Mouse (Mus musculus) midbrain, embryonic 15.5 days (tissue): Measurements from ENCODE around the gene Olfr138. TPM values are rescaled to one million over a fixed set of nuclear protein-coding genes. Genes with fewer than 3 reads are reported as not detected.

ENCODE experiments used
- ATAC-seq: fragments of 200-750 bp; cut with Nextera tagmentation; replicated peaks from 2 replicates; pipeline ENCODE4 v1.8.0; 2017; ENCODE audit warnings: moderate TSS enrichment
- H3K27ac ChIP-seq: fragments of 300-500 bp; sonication (generic); 2 replicates; pipeline ENCODE4 v1.5.1; 2015; ENCODE audit warnings: mild to moderate bottlenecking, inconsistent platforms
- H3K27me3 ChIP-seq: fragments of 300-500 bp; sonication (generic); replicated peaks from 2 replicates; pipeline ENCODE4 v1.6.1; 2015; ENCODE audit warnings: inconsistent platforms
- H3K36me3 ChIP-seq: fragments of 300-500 bp; sonication (generic); replicated peaks from 2 replicates; pipeline ENCODE4 v1.6.1; 2015; ENCODE audit warnings: inconsistent platforms
- H3K4me1 ChIP-seq: fragments of 300-500 bp; sonication (generic); 2 replicates; pipeline ENCODE4 v1.6.1; 2015; ENCODE audit warnings: inconsistent platforms
- H3K4me2 ChIP-seq: fragments of 300-500 bp; sonication (generic); 2 replicates; pipeline ENCODE4 v1.6.1; 2015; ENCODE audit warnings: inconsistent platforms, mild to moderate bottlenecking, moderate library complexity
- H3K4me3 ChIP-seq: fragments of 300-500 bp; sonication (generic); 2 replicates; pipeline ENCODE4 v1.5.1; 2015; ENCODE audit warnings: mild to moderate bottlenecking, inconsistent platforms
- H3K9ac ChIP-seq: fragments of 300-500 bp; sonication (generic); 2 replicates; pipeline ENCODE4 v1.6.1; 2015; ENCODE audit warnings: mild to moderate bottlenecking, inconsistent platforms
- H3K9me3 ChIP-seq: fragments of 300-500 bp; sonication (generic); 2 replicates; pipeline ENCODE4 v1.6.1; 2016; ENCODE audit warnings: inconsistent platforms
- WGBS: fragments of 180-500 bp; shearing (Covaris S2); methylation state at CpG from one replicate; pipeline ENCODE4 v1.1.7; 2015; ENCODE audit warnings: mixed read lengths; 5-methylcytosine and 5-hydroxymethylcytosine counted together
- polyA plus RNA-seq: library from polyadenylated mRNA; unstranded; fragments of >200 nt; fragmentation: Nextera tagmentation; extraction: Ambion mirVana; gene quantifications from 2 replicates; pipeline ENCODE4 v1.2.1, GENCODE M21; 2015

The Olfr138 gene
- not detected in 2 replicates for polyA plus RNA-seq

DNA sequence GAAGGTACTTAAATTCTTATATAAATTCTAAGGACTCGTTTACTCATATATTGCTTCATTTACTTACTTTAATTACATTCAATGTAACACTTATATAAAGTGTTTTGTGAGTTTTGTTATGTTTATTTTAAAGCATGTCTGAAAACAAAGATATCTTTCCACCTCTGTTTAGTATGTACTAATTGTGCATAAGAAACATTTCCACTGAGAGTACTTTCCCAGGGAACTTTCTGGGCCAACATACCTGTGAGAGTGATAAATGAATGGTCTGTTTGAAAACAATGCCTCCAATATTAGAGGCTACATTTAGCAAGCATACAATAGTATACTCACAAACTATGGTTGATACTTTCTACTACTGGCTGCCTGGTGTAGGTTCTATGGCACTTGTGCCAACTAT, at the start of gene Olfr138:
Gene Olfr138 (plus strand): TSS at position 301 of the 400 bp plus-strand sequence.
- no peak within 1 kb of the TSS for H3K9ac ChIP-seq
- H3K27me3 ChIP-seq, result no peaks in the 10 kb centered on the region
- no peaks in the 10 kb centered on the region for H3K9me3 ChIP-seq
- H3K4me2 ChIP-seq, result no peak within 1 kb of the TSS
- H3K27ac ChIP-seq, result no peak within 1 kb of the TSS
- H3K4me3 ChIP-seq, result no peak within 1 kb of the TSS
- ATAC-seq, result no peak
- H3K4me1 ChIP-seq, result no peaks in the 10 kb centered on the region
- 71% methylated on average over 1 of the region's 1 CpGs for WGBS
- no peaks in the 10 kb centered on the region for H3K36me3 ChIP-seq

- Histone ChIP-seq H3K4me3 (no peak within 1 kb of the TSS), H3K27me3 (no peaks in the 10 kb centered on the region), H3K4me1 (no peaks in the 10 kb centered on the region), H3K9ac (no peak within 1 kb of the TSS), H3K27ac (no peak within 1 kb of the TSS), H3K36me3 (no peaks in the 10 kb centered on the region), H3K4me2 (no peak within 1 kb of the TSS), H3K9me3 (no peaks in the 10 kb centered on the region)
- no peak for ATAC-seq
Observed at GRCm38 (mm10) chr17:38307470-38307869, 46.6 kb downstream of the Olfr138 start, which contains the start of gene Olfr137. Gene Olfr137 (minus strand): TSS chr17:38307570.

Other genes with a start within 250 kb of the Olfr138 start
- not detected in 2 replicates for gene Olfr129, start 201.0 kb upstream of the Olfr138 start, polyA plus RNA-seq
- not detected in 2 replicates for gene Olfr130, start 197.1 kb upstream of the Olfr138 start, polyA plus RNA-seq
- not detected in 2 replicates for gene Olfr131, start 172.3 kb upstream of the Olfr138 start, polyA plus RNA-seq
- not detected in 2 replicates for gene Olfr132, start 126.5 kb upstream of the Olfr138 start, polyA plus RNA-seq
- gene Olfr133, start 115.8 kb upstream of the Olfr138 start, polyA plus RNA-seq, result not detected in 2 replicates
- not detected in 2 replicates for gene Olfr134, start 89.6 kb upstream of the Olfr138 start, polyA plus RNA-seq
- not detected in 2 replicates for gene Olfr135, start 56.7 kb upstream of the Olfr138 start, polyA plus RNA-seq
- gene Olfr137, start 46.5 kb downstream of the Olfr138 start, polyA plus RNA-seq, result not detected in 2 replicates
- gene Olfr136, start 68.8 kb downstream of the Olfr138 start, polyA plus RNA-seq, result not detected in 2 replicates
- not detected in 2 replicates for gene Esp36, start 159.2 kb downstream of the Olfr138 start, polyA plus RNA-seq